Mouse (Mus musculus) embryo, embryonic 10 days (tissue): Measurements from ENCODE around the gene Prr23a1.
A peak's percentile ranks its signal among the peaks of the same experiment; 100 is the strongest.

Experiments used
- DNase-seq: peaks from one replicate; pipeline ENCODE4 v3.0.0-alpha.2; 2015; ENCODE audit warnings: low spot score

The Prr23a1 gene

DNA sequence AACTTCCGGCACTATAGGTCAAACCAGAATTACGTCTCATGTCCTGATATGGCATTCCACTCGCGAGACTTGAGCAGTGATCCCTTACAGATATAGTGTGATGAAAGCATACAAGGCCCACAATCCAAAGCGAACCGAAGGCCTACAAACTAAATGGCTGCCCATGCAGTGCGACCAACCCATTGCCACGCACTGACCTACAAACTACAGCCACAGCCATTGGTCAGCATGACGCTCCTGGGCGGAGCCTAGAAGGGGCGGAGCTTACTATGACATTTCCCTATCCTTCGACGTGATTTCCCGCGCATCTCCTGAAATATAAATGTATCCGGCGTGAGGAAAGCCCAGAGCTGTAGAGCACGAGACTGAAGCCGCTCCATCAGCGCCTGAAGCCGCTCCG, at the start of gene Prr23a1:
TSS of gene Prr23a1 (plus strand) at position 387 of the 400 bp plus-strand sequence.
- no peak for DNase-seq

DNA sequence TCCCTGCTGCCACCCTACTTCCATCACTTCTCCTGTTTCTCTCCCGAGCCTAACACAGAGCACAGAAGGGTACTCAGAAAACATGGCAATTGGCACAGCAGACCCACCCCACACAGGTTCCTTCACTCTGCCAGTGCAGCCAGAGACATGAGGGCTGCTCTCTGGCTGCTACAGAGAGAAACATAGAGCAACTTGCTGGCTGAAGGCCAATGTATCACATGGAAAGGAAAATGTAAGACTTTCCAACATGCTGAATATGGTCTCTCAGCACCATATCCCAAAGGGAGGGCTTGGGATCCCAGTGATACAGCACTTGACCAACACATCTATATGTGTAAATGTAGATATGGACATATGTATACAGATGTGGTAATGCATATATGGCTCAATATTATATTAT, 43.3 kb upstream of the Prr23a1 start:
- DNase-seq, result no peak

DNA sequence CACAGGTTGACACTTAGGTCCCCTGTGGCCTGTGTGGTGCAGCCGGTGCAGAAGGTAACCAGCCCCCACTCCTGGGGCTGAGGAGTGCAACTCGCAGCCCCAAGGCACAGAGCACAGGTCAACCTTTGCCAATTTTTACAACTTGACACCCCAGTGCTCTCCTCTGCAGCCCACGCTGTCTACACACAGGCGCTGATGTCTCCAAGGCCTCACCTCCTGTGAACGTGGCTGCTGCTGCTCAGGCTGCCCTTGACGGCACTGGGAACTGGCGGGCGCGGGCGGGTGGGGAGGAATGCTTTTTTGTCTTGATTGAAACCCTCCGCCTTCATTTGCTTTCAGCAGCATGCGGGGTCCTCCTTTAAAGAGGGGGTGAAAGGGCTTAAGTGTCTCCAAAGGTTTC, 38.3 kb upstream of the Prr23a1 start:
- no peak for DNase-seq

DNA sequence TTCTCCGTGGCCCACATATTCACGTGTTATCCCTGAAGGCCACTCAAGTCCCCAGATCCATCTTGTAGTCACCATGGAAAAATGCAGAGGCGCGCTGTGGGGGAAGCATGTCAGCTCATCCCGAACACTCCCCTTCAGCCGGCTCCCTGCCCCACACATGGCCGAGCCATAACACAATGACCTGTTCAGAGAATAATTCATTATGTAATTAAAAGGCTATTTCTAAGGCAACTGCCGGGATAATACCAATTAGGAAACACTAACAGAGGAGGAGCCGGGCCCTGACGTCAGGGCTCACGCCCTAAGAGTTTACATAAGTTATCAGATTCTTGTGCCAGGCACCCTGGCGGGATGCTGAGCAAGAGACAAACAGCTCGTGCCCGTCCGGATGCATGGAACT, 36.8 kb upstream of the Prr23a1 start:
- DNase-seq, result no peak

DNA sequence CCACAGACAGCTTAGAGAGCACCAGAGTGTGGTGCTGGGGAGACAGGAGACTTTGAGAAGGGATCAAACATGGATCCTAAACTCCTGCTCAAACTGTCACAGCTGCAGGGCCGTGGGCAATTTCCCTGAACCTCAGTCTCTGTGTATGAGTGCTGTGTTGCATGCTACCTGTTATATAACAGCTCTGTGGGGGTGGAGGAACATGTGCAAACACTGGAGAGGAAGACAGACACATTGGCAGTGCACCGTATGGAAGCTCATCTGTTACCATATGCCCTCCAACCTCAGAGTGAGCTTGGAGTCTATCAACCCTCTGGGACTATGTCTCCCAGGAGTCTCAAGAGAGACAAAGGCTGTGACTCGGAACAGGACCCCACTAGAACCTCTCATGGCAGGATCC, 36.4 kb upstream of the Prr23a1 start:
- DNase-seq, result no peak

DNA sequence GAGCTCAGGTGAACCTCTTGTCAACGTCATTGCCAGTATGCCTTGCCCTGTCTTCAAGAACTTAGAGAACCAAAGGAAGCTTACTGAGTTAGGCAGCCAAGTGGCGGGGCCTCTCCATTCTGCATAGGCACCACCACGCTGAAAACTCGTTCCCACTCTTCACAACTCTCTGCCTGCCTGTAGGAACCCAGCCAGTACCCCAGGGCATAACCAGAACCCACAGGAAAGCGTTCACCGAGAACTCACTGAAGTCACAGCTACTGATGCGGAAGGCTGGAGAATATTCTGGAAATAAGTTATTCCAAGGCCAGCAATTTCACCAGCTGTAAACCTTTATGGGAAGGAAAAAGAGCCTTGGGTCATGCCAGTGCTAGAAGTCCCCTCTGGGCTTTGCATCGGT, 34.7 kb upstream of the Prr23a1 start:
- no peak for DNase-seq

DNA sequence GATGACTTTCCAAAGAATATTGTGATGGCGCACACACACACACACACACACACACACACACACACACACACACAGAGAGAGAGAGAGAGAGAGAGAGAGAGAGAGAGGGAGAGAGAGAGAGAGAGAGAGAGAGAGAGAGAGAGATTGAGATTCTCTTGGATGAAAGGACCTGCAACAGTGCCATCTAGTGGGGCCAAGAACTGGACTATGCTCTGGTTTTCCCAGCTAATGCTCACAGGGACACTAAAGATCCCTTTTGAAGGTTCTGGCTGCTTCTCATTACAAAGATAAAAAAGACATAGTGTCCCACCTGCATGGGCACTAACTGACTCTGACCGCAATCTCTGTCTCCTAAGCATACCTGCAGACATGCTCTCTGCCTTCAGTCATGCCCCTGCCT, 32.8 kb upstream of the Prr23a1 start:
- peak; percentile 67 for DNase-seq

DNA sequence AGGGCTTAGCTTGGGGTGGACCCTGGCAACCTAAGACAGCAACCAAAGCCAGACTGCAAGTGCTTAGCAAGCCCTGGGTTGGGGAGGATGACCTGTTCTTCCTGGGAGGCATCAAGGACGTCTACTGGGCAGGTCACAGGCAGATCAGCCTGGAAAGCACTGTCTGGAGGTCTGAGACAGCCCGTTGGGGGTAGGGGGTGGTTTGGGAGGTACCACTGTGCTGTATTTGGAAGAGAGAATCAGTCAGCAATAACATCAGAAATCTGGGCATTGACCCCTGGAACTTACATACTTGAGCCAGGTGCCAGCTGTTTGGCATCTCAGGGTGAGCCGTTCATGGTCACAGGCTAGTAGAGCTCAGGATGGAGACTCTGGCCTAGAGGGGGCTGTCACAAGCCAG, 26.2 kb upstream of the Prr23a1 start:
- DNase-seq, result no peak

DNA sequence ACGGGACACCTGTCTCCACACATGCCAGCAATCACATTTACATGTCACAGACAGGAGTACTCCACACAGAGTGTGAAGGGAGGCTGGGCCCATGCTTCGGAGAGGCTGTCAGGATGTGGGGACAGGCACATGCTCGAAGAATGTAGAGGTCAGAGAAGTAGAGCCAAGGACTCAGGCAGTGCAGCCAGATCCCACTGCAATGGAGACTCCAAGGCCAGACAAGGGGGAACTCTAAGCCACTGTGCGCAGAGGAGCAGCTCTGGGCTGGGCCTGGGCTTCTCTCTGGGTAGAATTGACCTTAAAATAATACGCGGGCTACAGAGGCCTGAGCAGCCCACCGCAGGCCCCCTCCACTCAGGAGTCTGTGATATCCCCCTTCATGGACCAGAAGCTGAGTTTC, 24.7 kb upstream of the Prr23a1 start:
- DNase-seq, result no peak

DNA sequence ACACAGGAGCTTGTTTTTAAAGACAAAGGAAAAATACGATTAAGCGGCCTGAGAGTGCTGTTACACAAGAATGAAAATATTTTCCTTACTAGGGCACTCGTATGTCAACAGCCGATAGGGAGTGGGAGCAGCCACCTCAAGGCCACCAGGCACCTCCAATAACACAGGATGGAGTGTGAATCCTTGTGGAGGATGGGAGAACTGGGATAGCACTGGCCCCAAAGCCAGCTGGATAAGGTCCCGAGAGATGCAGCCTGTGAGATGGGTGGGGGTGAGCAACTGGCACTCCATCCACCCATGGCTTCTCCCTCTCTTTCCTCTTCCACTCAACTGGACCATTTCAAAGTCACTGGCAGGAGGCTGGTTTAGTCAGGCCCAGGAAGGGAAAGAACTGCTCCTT, 23.3 kb upstream of the Prr23a1 start:
- DNase-seq, result no peak

DNA sequence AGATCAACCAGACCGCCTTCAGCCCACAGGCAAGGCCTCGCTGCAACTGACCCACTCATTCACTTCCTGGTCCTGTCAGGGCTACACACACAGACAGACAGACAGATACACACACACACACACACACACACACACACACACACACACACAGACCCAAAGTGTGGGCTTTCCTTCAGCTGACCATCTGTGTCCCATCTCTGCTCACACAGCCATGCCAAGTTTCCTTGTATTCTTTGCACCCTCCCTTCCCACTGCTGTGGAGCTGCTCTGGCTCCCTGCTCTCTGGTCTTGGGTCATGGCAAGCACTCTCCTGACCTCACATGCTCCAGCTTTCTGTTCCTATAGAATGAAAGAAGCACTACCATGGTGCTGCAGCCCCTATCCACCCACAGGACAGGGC, 22.8 kb upstream of the Prr23a1 start:
- DNase-seq, result no peak

DNA sequence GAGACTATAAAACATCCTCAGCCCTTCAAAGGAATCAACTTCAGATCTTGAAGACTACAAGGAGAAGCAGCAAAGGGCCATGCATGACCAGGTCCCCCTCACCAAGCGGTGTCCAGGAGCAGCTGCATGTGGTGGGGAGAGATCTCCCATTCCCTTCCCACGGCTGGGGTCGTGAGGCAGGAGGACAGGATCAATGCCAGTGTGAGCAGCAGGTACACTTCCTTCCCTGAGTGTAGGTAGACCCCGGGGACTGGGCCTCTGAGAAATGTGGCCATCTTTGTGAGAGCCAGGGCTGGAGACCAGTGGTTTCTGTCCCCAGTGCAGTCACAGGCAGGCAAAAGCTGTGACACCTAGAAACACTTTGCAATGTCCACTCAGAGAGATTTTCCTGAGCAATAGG, 21.8 kb upstream of the Prr23a1 start:
- no peak for DNase-seq

DNA sequence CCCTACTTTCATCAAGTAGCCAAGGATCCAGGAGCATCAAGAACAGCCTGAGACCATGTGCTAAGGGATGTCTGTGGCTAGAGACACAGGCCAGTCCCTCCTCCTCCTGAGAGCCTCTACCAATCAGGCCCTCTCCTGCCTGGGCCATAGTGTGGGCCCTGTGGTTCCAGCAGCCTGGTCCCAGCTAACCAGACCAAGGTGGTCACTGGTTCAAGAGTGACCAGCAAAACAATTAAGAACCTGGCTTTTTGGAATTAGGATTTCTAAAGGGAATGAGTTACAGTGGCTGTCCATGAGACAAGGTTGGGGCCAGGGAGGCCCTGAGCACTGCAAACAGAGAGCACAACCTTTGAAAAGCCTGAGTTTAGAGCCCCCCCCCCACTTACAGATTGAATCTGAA, 21.2 kb upstream of the Prr23a1 start:
- no peak for DNase-seq

DNA sequence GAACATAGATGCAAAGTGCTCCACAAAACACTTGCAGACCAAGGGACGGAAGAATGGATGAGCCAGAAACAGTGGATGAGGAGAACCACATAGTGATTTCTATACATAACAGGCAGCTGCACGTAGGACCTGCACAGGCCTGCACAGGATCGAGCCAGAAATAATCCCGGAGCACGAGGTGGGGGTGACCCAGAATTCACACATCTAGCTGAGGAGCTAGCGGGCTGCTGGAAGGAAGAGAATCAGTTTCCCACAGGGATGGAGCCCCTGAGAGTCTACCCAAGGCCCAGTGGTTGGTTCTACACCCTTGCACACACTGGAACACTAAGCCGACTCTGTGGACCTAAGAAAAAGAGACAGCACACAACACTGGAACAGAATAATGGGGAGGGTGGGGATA, 18.5 kb upstream of the Prr23a1 start:
- no peak for DNase-seq

DNA sequence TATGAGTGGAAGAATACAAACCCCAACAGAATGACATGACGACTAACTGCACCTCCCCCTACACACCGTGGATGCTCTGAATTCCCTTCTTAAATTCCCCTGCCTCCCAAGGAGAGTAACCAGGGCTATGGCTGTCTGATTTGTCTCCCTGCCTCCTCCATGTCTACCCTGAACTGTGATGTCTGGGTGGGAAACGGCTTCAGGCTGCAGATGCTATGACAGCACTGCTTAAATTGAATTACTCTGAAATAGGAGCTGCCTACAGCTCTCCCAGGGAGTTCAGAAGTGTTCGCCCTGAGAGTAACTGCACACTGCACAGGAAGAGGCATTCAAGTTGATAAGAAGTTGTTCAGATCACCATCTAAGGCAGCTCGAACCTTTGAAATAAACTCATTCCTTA, 12.8 kb upstream of the Prr23a1 start:
- DNase-seq, result peak; percentile 36

DNA sequence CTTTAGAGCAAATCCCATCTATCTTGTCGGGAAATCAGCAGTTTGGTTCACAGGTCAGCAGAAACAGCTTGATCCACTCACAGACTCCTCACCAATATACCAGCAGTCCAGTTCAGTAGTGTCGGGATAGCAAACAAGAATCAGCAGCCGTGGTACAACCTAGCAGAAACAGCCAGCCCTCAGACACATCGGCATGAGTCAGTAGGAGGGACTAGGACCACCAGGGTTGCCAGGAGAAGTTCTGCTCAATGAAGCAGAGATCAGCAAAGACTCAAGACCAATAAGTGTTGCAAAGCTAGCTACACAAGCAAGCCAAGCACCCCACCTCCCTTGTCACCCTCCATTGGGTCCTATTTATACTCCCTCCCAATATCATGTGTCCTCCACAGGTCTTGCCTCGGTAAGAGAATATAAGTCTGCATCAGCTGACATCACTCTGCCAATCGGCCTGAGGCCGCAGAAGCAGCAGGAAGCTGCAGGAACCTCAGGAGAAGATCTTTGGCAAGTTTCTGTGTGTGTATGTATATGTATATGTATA, 4.7 kb upstream of the Prr23a1 start:
- DNase-seq, result no peak

DNA sequence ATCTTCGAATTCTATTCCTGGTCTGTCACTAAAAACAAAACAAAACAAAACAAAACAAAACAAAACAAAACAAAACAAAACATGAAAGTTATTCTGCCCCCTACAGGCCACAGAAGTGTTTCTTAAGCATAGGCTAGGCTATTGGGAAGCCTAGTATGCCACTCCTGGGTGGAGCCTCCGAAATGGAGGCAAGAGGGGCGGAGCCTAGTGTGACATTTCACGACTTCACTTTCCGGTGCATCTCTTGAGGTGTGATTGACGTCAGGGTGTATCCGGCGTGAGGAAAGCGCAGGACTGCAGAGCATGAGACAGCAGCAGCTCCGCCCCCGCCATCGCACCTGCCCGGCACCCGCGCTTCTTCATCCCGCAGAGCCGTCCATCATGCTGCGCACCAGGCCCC, 13.9 kb downstream of the Prr23a1 start, which contains the start of gene Prr23a2:
TSS of gene Prr23a2 (plus strand) at position 285 of the 400 bp plus-strand sequence.
- no peak for DNase-seq

DNA sequence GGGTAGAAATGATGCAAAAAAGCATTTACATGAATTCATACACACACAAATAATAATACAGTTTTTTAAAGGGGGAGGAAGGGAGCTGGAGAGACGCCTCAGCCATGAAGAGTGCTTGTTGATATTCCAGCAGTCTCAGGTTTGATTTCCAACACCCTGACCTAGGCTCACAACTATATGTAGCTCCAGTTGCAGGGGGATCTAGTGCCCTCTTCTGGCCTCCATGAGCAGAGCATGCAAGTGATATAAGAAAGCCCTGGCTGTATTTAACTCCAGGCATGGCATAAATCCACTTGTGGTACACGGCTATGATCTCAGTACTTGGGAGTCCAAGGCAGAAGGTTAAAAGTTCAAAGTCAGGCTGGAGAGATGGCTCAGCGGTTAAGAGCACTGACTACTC, 21.2 kb downstream of the Prr23a1 start:
- peak; percentile 18 for DNase-seq

DNA sequence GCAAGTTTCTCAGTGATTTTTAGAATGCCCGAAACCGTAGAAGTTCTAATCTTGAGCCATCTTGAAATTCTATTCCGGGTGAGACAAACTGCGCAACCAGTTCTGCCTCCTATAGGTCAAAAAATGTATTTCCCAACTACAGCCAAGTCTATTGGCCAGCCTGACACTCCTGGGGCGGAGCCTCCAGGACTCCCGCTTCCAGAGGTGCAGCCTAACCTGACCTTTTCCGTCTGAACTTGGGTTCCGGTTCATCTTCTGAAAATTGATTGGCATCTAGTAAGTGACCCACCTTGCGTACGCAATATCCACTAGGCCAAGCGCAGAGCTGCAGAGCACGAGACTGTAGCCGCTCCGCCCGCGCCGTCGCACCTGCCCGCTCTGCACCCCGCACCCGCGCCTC, 22.3 kb downstream of the Prr23a1 start, which contains the start of gene Prr23a3:
TSS of gene Prr23a3 (plus strand) at position 197 of the 400 bp plus-strand sequence.
- no peak for DNase-seq
